Mouse (Mus musculus): ENCODE data around the gene Tceal7. TPM values are rescaled to one million over a fixed set of nuclear protein-coding genes. Genes with fewer than 3 reads are reported as not detected.
"Not testable (repeated sequence)": the region's sequence is repeated elsewhere in the genome, so short reads cannot be mapped to it uniquely, and the experiment has no call there.

Gene Tceal7
- total RNA-seq (2021), result 1 to 10 TPM; 4.7 to 8.1 TPM

DNA sequence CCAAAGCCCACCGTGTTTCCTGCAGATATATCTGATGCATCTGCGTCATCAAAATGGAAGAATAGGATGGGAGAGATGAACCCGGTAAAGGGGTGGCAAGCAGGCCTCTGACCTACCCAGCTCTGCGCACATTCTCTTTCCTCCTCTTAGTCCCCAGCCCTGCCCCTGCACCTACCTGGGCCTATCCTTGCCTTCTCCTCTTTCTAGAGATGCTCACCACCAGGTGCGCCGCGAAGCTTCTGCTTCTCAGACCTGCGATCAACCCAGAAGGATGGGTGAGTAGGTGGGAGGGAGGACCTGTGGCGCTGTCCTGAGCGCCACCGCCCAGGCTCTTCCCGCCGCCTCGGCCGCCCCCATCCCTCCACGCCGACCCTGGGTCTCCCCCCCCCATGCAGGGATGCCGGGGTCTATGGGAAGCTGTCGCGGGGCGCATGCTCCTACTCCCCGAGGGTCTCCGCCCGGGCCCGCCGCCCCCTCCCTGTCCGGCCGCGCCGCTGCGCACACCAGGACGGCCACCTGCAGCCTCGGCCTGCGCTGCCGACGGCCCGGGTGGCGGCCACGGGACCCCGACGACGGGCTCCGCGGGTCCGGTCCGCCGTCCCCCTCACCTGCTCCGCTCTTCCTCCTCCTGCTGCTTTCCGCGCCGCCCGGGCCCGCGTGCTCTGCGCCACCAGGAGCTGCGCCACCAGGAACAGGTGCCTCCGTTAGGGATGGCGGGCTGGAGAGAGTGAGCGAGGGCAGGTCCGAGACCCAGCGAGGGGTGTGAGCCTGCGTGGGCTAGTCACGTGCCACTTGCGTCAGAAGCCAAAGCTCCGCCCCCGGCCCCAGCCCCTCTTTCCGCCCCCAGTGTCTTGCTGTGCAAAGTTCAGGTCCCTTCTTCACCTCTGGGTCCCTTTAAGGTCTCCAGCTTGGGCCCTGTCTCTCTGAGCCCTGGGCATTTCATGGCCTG, at the start of gene Tceal7, which contains the start of gene Bex1:
Gene Tceal7, plus strand, starts transcription at position 51 of the 949 bp plus-strand sequence.
Gene Bex1, minus strand, starts transcription at position 785 of the 949 bp plus-strand sequence.
- intact Hi-C loops (cut with DNase I); DNase-seq (ENCODE audit: extremely low spot score in 1 of 2, low spot score in 2 of 2): not testable (repeated sequence)

- intact Hi-C loops (cut with DNase I), result no loop called here
Observed at GRCm38 (mm10) chrX:136170625-136171024, 44.0 kb upstream of the Tceal7 start.

DNA sequence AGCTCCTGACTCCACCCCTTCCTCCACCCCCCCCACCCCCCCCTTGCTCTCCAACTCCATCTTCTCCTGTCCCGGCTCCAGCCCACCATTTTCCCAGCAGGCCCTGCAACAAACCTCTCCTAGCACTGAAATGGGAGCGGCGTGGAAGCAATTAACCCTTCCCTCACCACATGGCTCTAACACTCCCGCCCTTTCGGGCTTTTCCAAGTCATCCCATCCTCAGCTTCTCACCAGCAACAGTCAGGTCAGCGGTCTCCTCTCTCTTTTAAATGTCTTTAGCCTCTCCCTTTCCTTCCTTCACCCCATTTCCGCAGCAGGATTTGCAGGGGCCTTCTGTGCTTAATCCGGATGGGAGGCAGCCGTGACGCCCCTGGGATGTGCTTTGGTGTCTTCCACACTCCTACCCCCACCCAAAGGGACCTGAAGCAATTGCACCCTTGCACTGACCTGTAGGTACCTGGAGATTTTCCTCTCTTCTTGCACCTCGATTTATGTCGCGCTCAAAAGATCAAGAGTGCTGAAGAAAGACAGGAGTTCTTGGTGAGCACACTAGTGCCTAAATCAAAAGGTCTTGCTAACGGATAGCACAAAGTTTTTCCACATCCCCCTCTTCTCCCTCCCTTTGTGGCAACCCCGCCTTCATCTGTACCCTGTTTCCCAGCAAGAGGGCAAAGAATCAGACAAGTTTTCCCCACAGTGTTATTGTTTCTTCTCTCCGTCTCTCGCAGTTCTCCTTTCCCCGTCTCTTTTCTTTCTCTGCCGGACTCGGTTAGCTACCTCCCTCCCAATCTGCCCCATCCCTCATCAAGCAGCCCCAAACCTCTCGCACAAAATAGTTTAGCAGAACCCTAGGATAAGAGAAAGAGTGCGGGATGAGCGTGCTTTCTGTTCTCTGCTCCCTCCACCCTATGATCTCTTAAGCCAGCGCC, 43.1 kb upstream of the Tceal7 start:
- intact Hi-C loops (cut with DNase I), result no loop called here
- peak; percentile 56 to 79 for DNase-seq (ENCODE audit: extremely low spot score in 1 of 2, low spot score in 2 of 2)

More at GRCm38 (mm10) chrX:136170625-136171024, 44.0 kb upstream of the Tceal7 start:
- DNase-seq (ENCODE audit: extremely low spot score in 1 of 2, low spot score in 2 of 2), result no peak

DNA sequence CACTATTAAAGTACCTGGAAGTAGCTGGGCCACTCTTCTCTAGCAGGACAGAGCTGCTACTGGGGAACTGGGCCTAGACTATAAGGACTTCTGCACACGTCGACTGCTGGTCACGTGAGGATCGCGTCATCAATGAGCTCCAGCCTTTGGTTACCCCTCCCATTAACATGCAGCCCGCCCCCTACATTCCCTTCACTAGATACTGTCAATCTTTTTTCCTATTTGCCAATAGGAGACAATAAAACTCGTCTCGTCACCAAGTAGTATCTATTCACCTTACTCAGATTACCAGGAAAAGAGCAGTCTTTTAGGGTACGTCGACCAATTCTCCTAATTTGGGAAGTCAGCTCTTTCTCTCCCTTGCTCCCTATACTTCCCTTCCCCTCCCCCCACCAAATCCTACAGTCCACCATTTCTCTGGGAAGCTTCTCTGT, 42.4 kb upstream of the Tceal7 start, which contains the start of gene Tceal8:
Gene Tceal8, minus strand, starts transcription at position 225 of the 434 bp plus-strand sequence.
- intact Hi-C loops (cut with DNase I), result no loop called here

DNA sequence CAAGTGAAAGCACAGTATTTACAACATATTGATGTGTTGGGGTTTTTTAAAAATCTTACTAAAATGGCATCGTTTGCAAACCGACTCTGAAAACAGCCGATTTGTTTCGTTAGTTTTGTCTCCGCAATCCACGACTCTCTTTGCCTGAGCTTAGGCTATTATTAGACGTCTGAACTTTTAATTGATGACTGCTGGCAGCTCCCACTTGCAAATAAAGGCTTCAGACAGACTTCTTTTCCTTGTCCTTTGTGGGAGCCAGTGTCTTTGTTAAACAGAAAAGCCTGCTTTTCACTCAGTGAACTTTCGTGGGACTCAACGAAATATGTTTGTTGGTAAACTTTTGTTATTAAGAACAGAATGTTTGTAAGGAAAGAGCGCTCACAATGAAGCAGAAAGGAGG, 41.8 kb upstream of the Tceal7 start:
- DNase-seq (ENCODE audit: extremely low spot score in 1 of 2, low spot score in 2 of 2), result no peak
- intact Hi-C loops (cut with DNase I), result no loop called here

More for the DNA sequence above, 42.4 kb upstream of the Tceal7 start, which contains the start of gene Tceal8:
- peak; percentile 78 to 88 for DNase-seq (ENCODE audit: extremely low spot score in 1 of 2, low spot score in 2 of 2)

GRCm38 (mm10) chrX:136180897-136181553, 33.6 kb upstream of the Tceal7 start:
- intact Hi-C loops (cut with DNase I), result no loop called here
- no peak for DNase-seq (ENCODE audit: extremely low spot score in 1 of 2, low spot score in 2 of 2)

DNA sequence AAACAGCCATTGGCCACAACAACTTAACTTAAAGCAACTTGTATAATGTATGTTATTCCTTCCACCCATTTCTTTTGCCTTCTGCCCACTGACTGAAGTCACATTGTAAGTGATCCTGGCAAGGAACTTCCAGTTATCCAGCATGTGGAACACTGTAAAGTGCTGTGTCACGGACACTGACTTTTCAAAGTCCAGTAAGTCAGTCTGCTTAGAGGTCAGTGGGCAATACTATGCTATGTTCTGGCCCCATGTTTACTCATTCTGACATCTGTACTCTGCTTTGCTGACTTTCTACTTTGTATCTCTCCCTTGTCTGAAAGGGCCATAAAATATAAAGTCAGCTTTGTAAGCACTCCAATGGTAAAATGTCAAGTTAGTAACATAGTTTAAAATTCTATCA, 31.5 kb upstream of the Tceal7 start:
- no peak for DNase-seq (ENCODE audit: extremely low spot score in 1 of 2, low spot score in 2 of 2)
- intact Hi-C loops (cut with DNase I), result no loop called here

GRCm38 (mm10) chrX:136195193-136195944, 19.2 kb upstream of the Tceal7 start:
- no peak for DNase-seq (ENCODE audit: extremely low spot score in 1 of 2, low spot score in 2 of 2)
- intact Hi-C loops (cut with DNase I), result no loop called here

DNA sequence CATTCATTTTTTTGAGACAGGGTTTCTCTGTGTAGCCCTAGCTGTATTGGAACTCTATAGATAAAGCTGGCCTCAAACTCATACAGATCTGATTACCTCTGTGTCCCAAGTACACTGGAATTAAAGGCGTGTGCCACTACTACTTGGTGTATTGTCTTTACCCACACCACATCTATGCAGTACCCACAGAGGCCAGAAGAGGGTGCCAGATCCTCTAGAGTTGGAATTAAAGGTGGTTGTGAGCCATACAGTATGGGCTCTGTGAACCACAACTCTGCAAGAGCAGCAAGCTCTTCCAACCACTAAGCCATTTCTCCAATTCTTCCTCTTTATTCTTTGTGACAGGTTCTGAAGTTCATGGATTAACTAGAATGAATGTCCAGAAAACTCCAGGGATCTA, 17.7 kb upstream of the Tceal7 start:
- no peak for DNase-seq (ENCODE audit: extremely low spot score in 1 of 2, low spot score in 2 of 2)
- intact Hi-C loops (cut with DNase I), result no loop called here

- no peak for DNase-seq (ENCODE audit: extremely low spot score in 1 of 2, low spot score in 2 of 2)
- intact Hi-C loops (cut with DNase I), result no loop called here
Observed at GRCm38 (mm10) chrX:136203257-136203656, 11.3 kb upstream of the Tceal7 start.

- peak; percentile 43 to 59 for DNase-seq (ENCODE audit: extremely low spot score in 1 of 2, low spot score in 2 of 2)
- intact Hi-C loops (cut with DNase I), result no loop called here
Observed at GRCm38 (mm10) chrX:136203664-136204066, 10.9 kb upstream of the Tceal7 start, which contains the start of gene Tceal5. Tceal5 (minus strand) TSS chrX:136203876.

DNA sequence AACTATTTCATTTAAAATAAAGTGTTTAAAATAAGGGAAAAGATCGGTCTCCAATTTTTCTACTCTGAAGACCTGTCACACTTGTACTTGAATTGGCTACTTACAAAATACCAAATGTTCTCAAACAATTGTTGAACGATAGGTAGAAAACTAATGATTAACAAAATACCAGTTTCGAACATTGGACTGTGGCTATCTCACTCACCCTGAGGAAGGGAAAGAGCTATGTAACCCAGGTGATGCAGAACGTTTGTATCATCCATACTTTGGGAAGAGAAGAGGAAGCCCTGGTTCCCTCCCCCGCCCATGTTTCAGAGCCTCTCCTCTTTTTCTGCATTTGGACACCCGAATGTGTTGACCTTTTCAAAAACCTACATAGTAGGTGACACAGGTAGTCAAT, 10.2 kb upstream of the Tceal7 start:
- no peak for DNase-seq (ENCODE audit: extremely low spot score in 1 of 2, low spot score in 2 of 2)
- intact Hi-C loops (cut with DNase I), result no loop called here

GRCm38 (mm10) chrX:136213396-136213795, 1.2 kb upstream of the Tceal7 start:
- no peak for DNase-seq (ENCODE audit: extremely low spot score in 1 of 2, low spot score in 2 of 2)
- intact Hi-C loops (cut with DNase I), result no loop called here

DNA sequence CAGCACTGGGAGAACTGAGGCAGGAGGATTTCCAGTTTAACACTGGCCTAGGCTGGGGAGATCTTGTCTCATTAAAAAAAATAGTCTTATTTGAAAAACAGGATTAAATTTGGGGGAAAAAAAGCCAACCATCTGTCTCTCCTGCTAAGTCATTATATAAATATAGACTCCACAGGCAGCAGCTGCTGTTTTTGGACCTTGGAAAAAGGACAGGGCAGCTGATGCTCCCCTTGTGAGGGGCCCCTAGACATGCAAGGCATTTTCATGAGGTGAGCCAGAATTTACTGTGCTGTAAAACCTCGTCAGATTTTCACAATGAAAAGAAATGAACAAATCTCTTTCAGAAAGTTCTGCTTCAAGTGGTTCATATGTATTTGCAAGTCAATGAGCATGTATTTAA, 1.7 kb downstream of the Tceal7 start:
- intact Hi-C loops (cut with DNase I), result no loop called here
- DNase-seq (ENCODE audit: extremely low spot score in 1 of 2, low spot score in 2 of 2), result no peak

DNA sequence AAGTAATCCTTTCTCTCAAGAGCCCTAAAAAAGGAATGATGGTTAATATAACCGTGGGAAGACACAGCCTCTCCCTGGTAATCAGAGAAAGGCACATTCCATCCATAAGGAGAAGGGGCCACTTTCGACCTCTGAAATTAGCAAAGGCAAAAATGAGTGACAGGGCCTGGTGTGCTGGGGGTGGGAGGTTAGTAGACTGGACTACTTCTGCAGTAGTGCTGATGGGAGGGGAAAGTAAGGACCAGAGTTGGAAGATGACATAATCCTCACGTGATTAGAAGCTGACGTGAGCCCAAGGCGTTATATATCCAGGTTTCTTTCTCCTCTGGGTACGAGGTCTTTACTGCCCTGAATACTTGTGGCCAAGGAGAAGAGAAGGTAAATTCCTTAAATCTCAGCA, 9.1 kb downstream of the Tceal7 start:
- no peak for DNase-seq (ENCODE audit: extremely low spot score in 1 of 2, low spot score in 2 of 2)
- intact Hi-C loops (cut with DNase I), result no loop called here

GRCm38 (mm10) chrX:136227768-136228167, 13.2 kb downstream of the Tceal7 start:
- no peak for DNase-seq (ENCODE audit: extremely low spot score in 1 of 2, low spot score in 2 of 2)
- intact Hi-C loops (cut with DNase I), result no loop called here

- intact Hi-C loops (cut with DNase I), result loop anchor here (2.0 kb wide), 1 partner anchor 67 kb away; no protein-coding TSS in a partner anchor
- peak in 1 of 2 experiments; percentile 30 for DNase-seq (ENCODE audit: extremely low spot score in 1 of 2, low spot score in 2 of 2)
Observed at GRCm38 (mm10) chrX:136238118-136238517, 23.5 kb downstream of the Tceal7 start.

DNA sequence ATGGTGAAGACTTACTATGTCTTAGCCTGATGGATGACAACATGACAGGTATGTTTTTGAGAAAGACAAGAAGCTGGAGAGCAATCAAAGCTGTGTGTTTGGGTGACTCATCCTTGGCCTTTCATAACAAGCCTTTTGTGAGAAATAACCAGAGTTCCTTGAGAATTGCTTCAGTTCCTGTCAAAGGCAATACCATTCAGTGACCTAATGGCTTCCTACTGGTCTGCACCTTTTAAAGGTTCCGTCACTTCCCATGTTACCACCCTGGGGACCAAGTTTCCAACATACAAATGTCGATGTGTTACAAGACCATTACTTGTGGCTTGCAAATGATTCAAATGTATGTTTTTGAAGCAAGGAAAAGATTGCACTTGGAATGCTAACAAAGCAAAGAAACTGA, 28.6 kb downstream of the Tceal7 start:
- no peak for DNase-seq (ENCODE audit: extremely low spot score in 1 of 2, low spot score in 2 of 2)
- intact Hi-C loops (cut with DNase I), result no loop called here
